Mouse (Mus musculus) lung, embryonic 14.5 days (tissue): ENCODE data around the gene Gm10272. TPM values are rescaled to one million over a fixed set of nuclear protein-coding genes. Genes with fewer than 3 reads are reported as not detected.
"Not testable (repeated sequence)": the region's sequence is repeated elsewhere in the genome, so short reads cannot be mapped to it uniquely, and the experiment has no call there.

ENCODE experiments used
- ATAC-seq: fragments of 200-750 bp; cut with Nextera tagmentation; 2 replicates; pipeline ENCODE4 v1.8.0; 2017; ENCODE audit warnings: mild to moderate bottlenecking, moderate TSS enrichment, moderate library complexity; ENCODE audit not compliant: insufficient read depth
- DNase-seq: peaks from one replicate; pipeline ENCODE4 v3.0.0-alpha.2; 2015
- H3K27ac ChIP-seq: fragments of 300-500 bp; sonication (generic); 2 replicates; pipeline ENCODE4 v1.5.1; 2014; ENCODE audit warnings: low read depth, mild to moderate bottlenecking, moderate library complexity
- H3K27me3 ChIP-seq: fragments of 300-500 bp; sonication (generic); 2 replicates; pipeline ENCODE4 v1.6.1; 2014; ENCODE audit warnings: low read length, control low read depth; ENCODE audit not compliant: insufficient read depth
- H3K36me3 ChIP-seq: fragments of 300-500 bp; sonication (generic); 2 replicates; pipeline ENCODE4 v1.6.1; 2014; ENCODE audit warnings: control low read depth; ENCODE audit not compliant: insufficient read depth
- H3K4me1 ChIP-seq: fragments of 300-500 bp; sonication (generic); 2 replicates; pipeline ENCODE4 v1.6.1; 2014; ENCODE audit warnings: antibody characterized with exemption, control low read depth; ENCODE audit not compliant: insufficient read depth
- H3K4me2 ChIP-seq: fragments of 300-500 bp; sonication (generic); 2 replicates; pipeline ENCODE4 v1.6.1; 2014; ENCODE audit warnings: mild to moderate bottlenecking
- H3K4me3 ChIP-seq: fragments of 300-500 bp; sonication (generic); 2 replicates; pipeline ENCODE4 v1.5.1; 2014; ENCODE audit warnings: low read depth, low read length
- H3K9ac ChIP-seq: fragments of 300-500 bp; sonication (generic); 2 replicates; pipeline ENCODE4 v1.6.1; 2014
- H3K9me3 ChIP-seq: fragments of 300-500 bp; sonication (generic); 2 replicates; pipeline ENCODE4 v1.6.1; 2016; ENCODE audit warnings: low read depth, low read length, control low read depth
- CTCF ChIP-seq: IDR thresholded peaks from 2 replicates; pipeline ENCODE4 v1.5.1; 2016; ENCODE audit warnings: antibody characterized with exemption, low read depth
- WGBS: fragments of 180-500 bp; shearing (Covaris S2); extraction: QIAGEN DNeasy Blood & Tissue Kit; methylation state at CpG from one replicate; pipeline ENCODE4 v1.1.7; 2014; 5-methylcytosine and 5-hydroxymethylcytosine counted together
- polyA plus RNA-seq: library from polyadenylated mRNA; unstranded; fragments of >200 nt; fragmentation: Nextera tagmentation; extraction: Ambion mirVana; gene quantifications from 2 replicates; pipeline ENCODE4 v1.2.1, GENCODE M21; 2014

The Gm10272 gene
- polyA plus RNA-seq, 1 experiment from 2014 or later, result not detected

GRCm38 (mm10) chr10:77673765-77674164, 32.7 kb upstream of the Gm10272 start:
- H3K4me1 ChIP-seq, result no peaks in the 10 kb centered on the region
- no peak for TF ChIP-seq CTCF
- WGBS, result 51% methylated on average over 13 of the region's 13 CpGs

GRCm38 (mm10) chr10:77677562-77677961, 28.9 kb upstream of the Gm10272 start:
- H3K4me2 ChIP-seq, result peak overlapping the region; percentile 55
- no peak for TF ChIP-seq CTCF
- DNase-seq (peak; percentile 26), ATAC-seq (no peak)
- peak overlapping the region; percentile 27 for H3K4me3 ChIP-seq
- H3K27me3 ChIP-seq, result peaks cover 27% of the 10 kb centered on the region
- no peaks in the 10 kb centered on the region for H3K36me3 ChIP-seq
- H3K9me3 ChIP-seq, result no peaks in the 10 kb centered on the region
- no peak overlapping the region for H3K9ac ChIP-seq
- no peaks in the 10 kb centered on the region for H3K4me1 ChIP-seq
- H3K27ac ChIP-seq, result no peak overlapping the region
- WGBS, result 0% methylated on average over 35 of the region's 35 CpGs

More at GRCm38 (mm10) chr10:77673765-77674164, 32.7 kb upstream of the Gm10272 start:
- H3K27ac ChIP-seq, result no peak overlapping the region
- no peak overlapping the region for H3K4me2 ChIP-seq
- H3K9ac ChIP-seq, result no peak overlapping the region
- peaks cover 19% of the 10 kb centered on the region for H3K27me3 ChIP-seq
- no peaks in the 10 kb centered on the region for H3K9me3 ChIP-seq
- ATAC-seq (no peak), DNase-seq (no peak)
- H3K36me3 ChIP-seq, result no peaks in the 10 kb centered on the region
- no peak overlapping the region for H3K4me3 ChIP-seq

GRCm38 (mm10) chr10:77682994-77683393, 23.4 kb upstream of the Gm10272 start:
- no peak overlapping the region for H3K4me2 ChIP-seq
- ATAC-seq (no peak), DNase-seq (no peak)
- 66% methylated on average over 7 of the region's 7 CpGs for WGBS
- no peak for TF ChIP-seq CTCF
- H3K27ac ChIP-seq, result no peak overlapping the region
- H3K9me3 ChIP-seq, result no peaks in the 10 kb centered on the region
- H3K27me3 ChIP-seq, result peaks cover 43% of the 10 kb centered on the region
- H3K4me1 ChIP-seq, result no peaks in the 10 kb centered on the region
- no peak overlapping the region for H3K9ac ChIP-seq
- H3K36me3 ChIP-seq, result no peaks in the 10 kb centered on the region
- H3K4me3 ChIP-seq, result no peak overlapping the region

GRCm38 (mm10) chr10:77684181-77684580, 22.2 kb upstream of the Gm10272 start:
- Histone ChIP-seq H3K4me3 (no peak overlapping the region), H3K4me2 (no peak overlapping the region), H3K4me1 (no peaks in the 10 kb centered on the region), H3K9ac (no peak overlapping the region), H3K27ac (no peak overlapping the region), H3K27me3 (peaks cover 40% of the 10 kb centered on the region), H3K9me3 (no peaks in the 10 kb centered on the region), H3K36me3 (no peaks in the 10 kb centered on the region)
- ATAC-seq, result no peak
- DNase-seq, result no peak
- 30% methylated on average over 8 of the region's 8 CpGs for WGBS
- TF ChIP-seq CTCF, result no peak

GRCm38 (mm10) chr10:77685895-77686664, 20.3 kb upstream of the Gm10272 start, which contains the start of gene Tspear:
Tspear (plus strand) TSS chr10:77686569.
- no peak; the same call in 1 of the 2 replicates for ATAC-seq
- 3% methylated on average over 22 of the region's 22 CpGs for WGBS
- H3K27ac ChIP-seq, result no peak within 1 kb of the TSS
- H3K4me1 ChIP-seq, result no peaks in the 10 kb centered on the region
- H3K27me3 ChIP-seq, result peaks cover 34% of the 10 kb centered on the region
- H3K9me3 ChIP-seq, result no peaks in the 10 kb centered on the region
- H3K36me3 ChIP-seq, result no peaks in the 10 kb centered on the region
- H3K9ac ChIP-seq, result no peak within 1 kb of the TSS; the same call in 1 of the 2 replicates
- TF ChIP-seq CTCF, result no peak
- H3K4me2 ChIP-seq, result peak within 1 kb of the TSS; percentile 18; the same call in 1 of the 2 replicates
- H3K4me3 ChIP-seq, result no peak within 1 kb of the TSS
- peak; percentile 24 for DNase-seq

- no peak for ATAC-seq
- TF ChIP-seq CTCF, result no peak
- no peaks in the 10 kb centered on the region for H3K9me3 ChIP-seq
- no peaks in the 10 kb centered on the region for H3K36me3 ChIP-seq
- peak; percentile 16 for DNase-seq
- H3K9ac ChIP-seq, result no peak overlapping the region
- H3K4me2 ChIP-seq, result no peak overlapping the region
- H3K4me1 ChIP-seq, result no peaks in the 10 kb centered on the region
- H3K27me3 ChIP-seq, result peaks cover 34% of the 10 kb centered on the region
- no peak overlapping the region for H3K27ac ChIP-seq
- no peak overlapping the region for H3K4me3 ChIP-seq
- WGBS, result 17% methylated on average over 10 of the region's 10 CpGs
Measured at GRCm38 (mm10) chr10:77687021-77687420, 19.4 kb upstream of the Gm10272 start.

GRCm38 (mm10) chr10:77690356-77690807, 16.0 kb upstream of the Gm10272 start, which contains the start of gene Gm19402:
Gm19402 (minus strand) TSS chr10:77690757.
- H3K36me3 ChIP-seq, H3K9me3 ChIP-seq, H3K4me1 ChIP-seq, H3K4me2 ChIP-seq, H3K9ac ChIP-seq, ATAC-seq, DNase-seq, H3K4me3 ChIP-seq, H3K27ac ChIP-seq: not testable (repeated sequence)
- 66% methylated on average over 3 of the region's 3 CpGs for WGBS
- H3K27me3 ChIP-seq, result peaks cover 31% of the 10 kb centered on the region
